Mouse (Mus musculus): ENCODE measurements around the gene Rgcc. TPM values are rescaled to one million over a fixed set of nuclear protein-coding genes. Genes with fewer than 3 reads are reported as not detected.

The Rgcc gene
- total RNA-seq, 2 experiments from 2014 or later, result 37.1 to 40.7 TPM

- TF ChIP-seq CTCF (conservative IDR thresholded peaks at IDR 0.05), result no peak
- Histone ChIP-seq H3K27ac (peak overlapping the region; percentile 63), H3K4me3 (no peak overlapping the region)
- DNase-seq (ENCODE audit: low spot score in 2 of 2), result no peak
These were observed 12.2 kb upstream of the Rgcc start for GRCm38 (mm10) chr14:79313439-79314175.

- no peak overlapping the region for H3K4me3 ChIP-seq
- no peak for TF ChIP-seq CTCF (conservative IDR thresholded peaks at IDR 0.05)
- DNase-seq (ENCODE audit: low spot score in 2 of 2), result no peak
- H3K27ac ChIP-seq, result no peak overlapping the region; the same call in 1 of the 2 replicates
These were observed 11.3 kb upstream of the Rgcc start for GRCm38 (mm10) chr14:79312719-79313118.

- no peak for TF ChIP-seq CTCF (conservative IDR thresholded peaks at IDR 0.05)
- H3K4me3 ChIP-seq, result no peak overlapping the region
- no peak overlapping the region; the same call in 1 of the 2 replicates for H3K27ac ChIP-seq
- no peak for DNase-seq (ENCODE audit: low spot score in 2 of 2)
These were observed 10.5 kb upstream of the Rgcc start for GRCm38 (mm10) chr14:79311918-79312454.

GRCm38 (mm10) chr14:79309115-79309514, 7.7 kb upstream of the Rgcc start:
- DNase-seq (ENCODE audit: low spot score in 2 of 2), result no peak
- no peak overlapping the region for H3K4me3 ChIP-seq
- no peak for TF ChIP-seq CTCF (conservative IDR thresholded peaks at IDR 0.05)
- no peak overlapping the region for H3K27ac ChIP-seq

GRCm38 (mm10) chr14:79308364-79308763, 6.9 kb upstream of the Rgcc start:
- H3K4me3 ChIP-seq, result no peak overlapping the region
- no peak for DNase-seq (ENCODE audit: low spot score in 2 of 2)
- no peak for TF ChIP-seq CTCF (conservative IDR thresholded peaks at IDR 0.05)
- H3K27ac ChIP-seq, result no peak overlapping the region

GRCm38 (mm10) chr14:79307908-79308307, 6.5 kb upstream of the Rgcc start:
- no peak overlapping the region for H3K4me3 ChIP-seq
- no peak for TF ChIP-seq CTCF (conservative IDR thresholded peaks at IDR 0.05)
- no peak overlapping the region for H3K27ac ChIP-seq
- DNase-seq (ENCODE audit: low spot score in 2 of 2), result no peak

GRCm38 (mm10) chr14:79307138-79307537, 5.7 kb upstream of the Rgcc start:
- H3K4me3 ChIP-seq, result no peak overlapping the region
- TF ChIP-seq CTCF (conservative IDR thresholded peaks at IDR 0.05), result no peak
- H3K27ac ChIP-seq, result no peak overlapping the region
- DNase-seq (ENCODE audit: low spot score in 2 of 2), result no peak

- H3K4me3 ChIP-seq, result no peak overlapping the region
- no peak for DNase-seq (ENCODE audit: low spot score in 2 of 2)
- H3K27ac ChIP-seq, result no peak overlapping the region
- TF ChIP-seq CTCF (conservative IDR thresholded peaks at IDR 0.05), result no peak
These were observed 3.5 kb upstream of the Rgcc start for GRCm38 (mm10) chr14:79304873-79305464.

GRCm38 (mm10) chr14:79303150-79303549, 1.7 kb upstream of the Rgcc start:
- DNase-seq (ENCODE audit: low spot score in 2 of 2), result no peak
- Histone ChIP-seq H3K4me3 (no peak overlapping the region), H3K27ac (no peak overlapping the region)
- TF ChIP-seq CTCF (conservative IDR thresholded peaks at IDR 0.05), result no peak

GRCm38 (mm10) chr14:79300641-79301350, 649 bp downstream of the Rgcc start:
- no peak for DNase-seq (ENCODE audit: low spot score in 2 of 2)
- Histone ChIP-seq H3K27ac (peak overlapping the region; percentile 85), H3K4me3 (peak overlapping the region; percentile 71)
- TF ChIP-seq CTCF (conservative IDR thresholded peaks at IDR 0.05), result no peak

- peak overlapping the region; percentile 71 for H3K4me3 ChIP-seq
- peak overlapping the region; percentile 85 for H3K27ac ChIP-seq
- no peak for TF ChIP-seq CTCF (conservative IDR thresholded peaks at IDR 0.05)
- DNase-seq (ENCODE audit: low spot score in 2 of 2), result no peak
These were observed 1.6 kb downstream of the Rgcc start for GRCm38 (mm10) chr14:79299796-79300195.

GRCm38 (mm10) chr14:79299230-79299629, 2.2 kb downstream of the Rgcc start:
- peak overlapping the region; percentile 56 for H3K27ac ChIP-seq
- TF ChIP-seq CTCF (conservative IDR thresholded peaks at IDR 0.05), result no peak
- H3K4me3 ChIP-seq, result peak overlapping the region; percentile 37
- DNase-seq (ENCODE audit: low spot score in 2 of 2), result no peak
